Mouse (Mus musculus) T-helper 2 cell (primary cell): ENCODE results near the gene Trim43a.
"Not testable (repeated sequence)": the region's sequence is repeated elsewhere in the genome, so short reads cannot be mapped to it uniquely, and the experiment has no call there.

Source experiments
- in situ Hi-C: fragments of 300-600 bp; cut with MboI, MseI; formaldehyde crosslinking; loops from one replicate; pipeline ENCODE4 v1.15.1; 2025; ENCODE audit warnings: high pct_unique_total_duplicates

The Trim43a gene

DNA sequence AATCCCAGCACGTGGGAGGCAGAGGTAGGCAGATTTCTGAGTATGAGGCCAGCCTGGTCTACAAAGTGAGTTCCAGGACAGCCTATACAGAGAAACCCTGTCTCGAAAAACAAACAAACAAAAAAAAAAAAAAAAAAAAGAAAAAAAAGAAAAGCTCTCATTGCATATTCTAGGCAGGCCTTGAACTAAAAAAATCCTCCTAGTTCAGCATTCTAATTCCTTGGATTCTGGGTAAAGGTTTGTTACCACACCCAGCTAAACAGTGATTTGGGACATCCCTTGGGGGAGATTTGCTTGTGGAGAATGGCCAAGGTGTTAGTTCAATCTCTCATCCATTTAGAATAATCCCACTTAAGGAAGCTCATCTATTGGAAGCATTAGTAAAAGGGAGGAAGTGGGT lies at the start of gene Trim43a:
Trim43a (plus strand) TSS at position 301 of the 400 bp plus-strand sequence.
- in situ Hi-C loops: not testable (repeated sequence)

DNA sequence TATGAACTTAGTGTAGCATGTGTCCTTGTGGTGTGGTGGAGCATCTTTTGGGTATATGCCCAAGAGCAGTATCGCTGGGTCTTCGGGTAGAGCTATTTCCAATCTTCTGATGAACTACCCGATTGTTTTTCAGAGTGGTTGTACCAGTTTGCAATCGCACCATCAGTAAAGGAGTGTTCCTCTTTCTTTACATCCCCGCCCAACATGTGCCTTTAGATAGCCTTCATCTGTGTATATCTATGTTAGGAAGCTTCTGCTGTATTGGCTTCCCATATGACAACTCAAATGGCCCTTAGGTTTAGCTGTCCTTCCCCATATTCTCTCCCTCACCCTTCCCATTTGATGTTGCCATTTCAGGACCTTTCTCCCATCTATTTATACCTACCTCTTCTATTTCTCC lies 46.6 kb upstream of the Trim43a start:
- in situ Hi-C loops: loop anchor here (25.0 kb wide), 2 partner anchors 297 to 797 kb away; partner anchors contain the start of gene Tbx18

DNA sequence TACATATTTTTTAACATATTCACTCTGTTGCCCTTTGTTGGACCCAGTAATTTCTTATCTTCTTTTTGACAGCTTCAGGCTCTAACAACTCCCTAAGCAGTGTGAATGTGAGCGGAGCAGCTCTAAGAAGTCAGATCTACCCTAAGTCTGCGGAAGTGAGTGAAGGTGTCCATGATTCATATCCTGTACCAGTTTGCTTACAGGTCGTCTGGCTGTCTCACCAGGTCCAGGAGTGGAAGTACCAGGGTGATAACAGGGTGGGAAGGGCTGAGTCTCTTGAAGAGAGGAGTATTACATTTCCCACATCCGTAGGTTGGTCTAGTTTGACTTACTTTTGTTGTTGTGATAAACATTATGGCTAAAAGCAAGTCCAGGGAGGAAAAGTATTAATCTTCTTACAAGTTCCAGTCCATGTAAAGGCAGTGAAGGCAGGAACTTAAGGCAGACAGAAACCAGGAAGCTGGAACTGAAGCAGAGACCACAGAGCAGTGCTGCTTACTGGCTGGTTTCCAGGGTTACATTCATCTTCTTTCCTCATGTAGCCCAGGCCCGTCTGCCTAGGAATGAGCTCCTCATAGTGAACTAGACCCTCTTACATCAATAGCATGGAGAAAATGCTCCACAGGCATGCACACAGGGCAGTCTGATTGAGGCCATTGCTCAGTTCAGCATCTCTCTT lies 41.0 kb upstream of the Trim43a start:
- in situ Hi-C loops: loop anchor here (10.0 to 25.0 kb wide), 3 partner anchors 205 to 802 kb away; partner anchors contain the start of gene Tbx18

DNA sequence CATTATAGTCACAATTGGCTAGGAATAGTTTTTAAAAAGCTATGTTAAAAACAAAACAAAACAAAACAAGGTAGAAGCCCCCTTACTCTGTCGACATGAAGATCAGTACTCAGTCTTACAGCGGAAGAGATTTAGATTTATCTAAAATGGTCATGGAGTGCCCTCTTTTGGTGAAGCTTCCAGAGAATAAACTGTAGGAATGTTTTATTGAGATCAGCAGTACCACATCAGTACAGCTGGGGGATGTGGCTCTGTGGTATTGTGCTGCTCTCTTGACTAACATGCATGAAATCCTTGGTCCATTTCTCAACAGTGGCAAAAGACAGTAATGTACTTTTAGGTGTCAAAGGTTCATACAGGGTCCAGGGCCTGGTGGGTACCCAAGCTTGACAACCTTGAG lies 37.9 kb upstream of the Trim43a start:
- in situ Hi-C loops: loop anchor here (10.0 to 25.0 kb wide), 3 partner anchors 202 to 806 kb away; partner anchors contain the start of gene Tbx18

DNA sequence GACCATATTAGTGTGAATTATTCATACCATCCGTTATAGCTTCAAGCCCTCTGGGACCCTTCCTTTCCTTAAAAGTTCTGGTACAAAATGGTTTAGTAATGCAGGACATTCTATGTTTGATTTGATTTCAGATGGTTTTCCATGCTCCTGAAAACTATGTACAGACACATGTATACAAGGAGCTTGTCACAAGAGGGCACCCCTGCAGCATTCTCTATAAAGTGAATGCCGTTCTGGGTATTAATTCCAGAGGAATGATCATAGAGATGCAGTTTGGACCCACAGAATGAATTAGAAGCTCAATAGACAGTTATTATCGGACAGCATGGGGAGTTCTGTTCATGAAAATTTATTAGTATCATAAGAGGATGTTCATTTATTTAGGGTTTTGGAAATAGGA lies 35.2 kb upstream of the Trim43a start:
- in situ Hi-C loops: loop anchor here (10.0 to 25.0 kb wide), 3 partner anchors 199 to 808 kb away; partner anchors contain the start of gene Tbx18

DNA sequence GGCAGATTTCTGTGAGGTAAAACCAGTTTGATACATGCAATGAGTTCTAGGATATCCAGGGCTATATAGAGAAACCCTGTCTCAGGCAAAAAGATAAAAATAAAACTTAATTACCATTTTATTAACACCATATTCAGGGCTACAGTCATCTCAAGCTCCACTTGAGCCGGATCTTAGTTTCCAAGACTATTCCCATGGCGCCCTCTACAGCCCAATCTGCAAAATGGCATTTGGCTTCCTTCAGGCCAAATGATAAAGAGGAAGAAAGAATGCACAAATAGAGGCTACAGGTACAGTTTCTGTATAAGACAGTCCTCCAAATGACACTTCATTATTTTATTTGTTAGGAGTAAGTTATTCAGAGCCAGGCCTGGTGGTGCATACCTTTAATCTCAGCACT lies 34.5 kb upstream of the Trim43a start:
- in situ Hi-C loops: loop anchor here (10.0 to 25.0 kb wide), 3 partner anchors 199 to 809 kb away; partner anchors contain the start of gene Tbx18

DNA sequence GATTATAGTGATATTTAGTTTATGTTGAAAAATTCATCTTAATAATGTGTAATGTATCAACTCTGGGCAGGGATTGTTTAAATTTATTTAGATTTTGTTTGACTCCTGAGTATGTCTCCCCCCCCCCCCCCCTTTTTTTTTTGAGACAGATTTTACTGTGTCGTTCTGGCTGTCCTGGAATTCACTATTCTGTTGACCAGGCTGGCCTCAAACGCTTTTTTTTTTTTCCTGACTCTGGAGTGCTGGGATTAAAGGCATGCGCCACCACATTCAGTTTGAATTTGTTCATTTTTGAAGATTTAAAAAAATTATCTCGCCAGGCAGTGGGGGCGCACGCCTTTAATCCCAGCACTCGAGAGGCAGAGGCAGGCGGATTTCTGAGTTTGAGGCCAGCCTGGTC lies 34.0 kb upstream of the Trim43a start:
- in situ Hi-C loops: loop anchor here (10.0 to 25.0 kb wide), 3 partner anchors 198 to 809 kb away; partner anchors contain the start of gene Tbx18

DNA sequence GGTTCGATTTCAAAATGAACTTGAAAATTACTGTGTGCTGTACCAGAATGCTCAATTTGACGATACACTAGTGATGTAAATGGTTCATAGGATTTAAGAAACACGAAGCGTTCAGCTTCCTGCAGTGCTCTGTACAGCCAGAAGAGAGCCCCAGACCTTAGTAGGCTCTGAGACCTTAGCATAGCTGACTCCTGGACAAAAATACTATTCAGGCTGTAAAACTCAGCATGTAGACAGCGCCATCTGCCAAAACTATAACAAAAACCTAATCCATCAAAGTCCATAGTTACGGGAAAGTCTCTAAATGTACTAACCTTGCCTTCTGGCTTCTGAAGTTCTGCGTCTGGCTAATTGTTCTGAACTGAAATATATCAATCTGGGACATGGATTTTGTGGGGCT lies 33.4 kb upstream of the Trim43a start:
- in situ Hi-C loops: loop anchor here (10.0 to 25.0 kb wide), 3 partner anchors 198 to 810 kb away; partner anchors contain the start of gene Tbx18

DNA sequence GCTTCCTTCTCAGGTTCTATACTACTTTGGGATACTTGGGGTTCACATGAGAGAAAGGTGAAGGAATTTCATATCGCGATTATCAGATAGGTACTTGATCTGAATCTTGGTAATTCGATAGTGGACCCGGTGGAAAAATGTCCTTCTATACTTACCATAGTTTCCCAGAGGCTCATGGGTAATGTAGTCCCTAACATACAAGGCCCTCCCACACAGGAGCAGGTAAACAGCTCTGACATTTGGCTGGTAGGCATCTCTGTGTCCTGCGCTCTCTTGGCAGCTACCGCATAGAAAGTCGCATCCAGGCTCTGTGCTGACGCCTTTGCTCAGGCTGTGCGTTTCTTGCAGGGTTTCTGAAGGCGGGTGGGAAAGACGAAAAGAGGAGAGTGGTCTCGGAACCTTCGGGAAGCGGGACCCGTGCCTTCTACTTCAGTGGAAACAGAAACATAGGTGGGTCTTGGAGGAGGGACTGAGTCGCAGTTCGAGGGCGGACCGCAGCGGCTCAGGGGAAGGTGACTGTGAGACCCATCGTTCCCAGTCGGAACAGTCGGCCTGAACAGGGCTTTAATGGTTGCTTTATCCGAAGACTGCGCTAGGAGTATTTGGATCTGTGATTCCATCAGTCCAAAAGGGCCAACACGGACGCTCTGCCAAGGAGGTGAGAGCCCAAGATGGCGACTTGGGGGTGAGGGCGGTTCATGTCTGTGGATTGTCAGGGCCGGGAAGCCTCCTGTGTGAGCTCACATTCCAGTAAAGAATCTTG lies 32.7 kb upstream of the Trim43a start, which contains the start of gene Zfp949:
Zfp949 (plus strand) TSS at position 170 of the 763 bp plus-strand sequence.
- in situ Hi-C loops: loop anchor here (10.0 to 25.0 kb wide), 3 partner anchors 197 to 811 kb away; partner anchors contain the start of gene Tbx18

DNA sequence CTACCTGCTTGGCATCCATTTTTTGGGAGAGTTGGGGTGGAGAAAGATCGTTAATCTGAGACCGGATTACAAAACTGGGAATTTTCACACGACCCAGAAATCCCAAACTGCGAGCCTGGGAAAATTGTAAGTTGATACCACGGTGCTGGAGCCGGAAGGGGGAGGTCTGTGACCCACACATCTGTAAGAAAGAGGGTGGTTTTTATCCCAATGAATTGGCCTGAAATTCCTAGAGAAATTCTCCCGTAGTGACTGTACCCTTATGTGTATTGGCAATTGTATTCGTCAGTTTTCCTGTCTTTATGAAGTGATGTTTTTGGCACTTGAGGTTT lies 32.1 kb upstream of the Trim43a start:
- in situ Hi-C loops: loop anchor here (10.0 to 25.0 kb wide), 3 partner anchors 196 to 811 kb away; partner anchors contain the start of gene Tbx18

DNA sequence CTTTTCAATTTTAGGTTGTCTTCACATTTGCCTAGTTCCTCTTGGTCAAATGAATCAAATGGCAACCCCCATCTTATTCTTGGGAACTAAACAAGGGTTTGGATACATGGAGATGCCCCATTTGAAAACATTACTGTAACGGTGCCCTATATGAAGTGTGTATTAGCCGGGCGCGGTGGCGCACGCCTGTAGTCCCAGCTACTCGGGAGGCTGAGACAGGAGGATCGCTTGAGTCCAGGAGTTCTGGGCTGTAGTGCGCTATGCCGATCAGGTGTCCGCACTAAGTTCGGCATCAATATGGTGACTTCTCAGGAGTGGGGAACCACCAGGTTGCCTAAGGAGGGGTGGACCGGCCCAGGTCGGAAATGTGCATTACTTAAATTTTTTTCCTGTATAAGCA lies 27.6 kb upstream of the Trim43a start:
- in situ Hi-C loops: no loop called here

DNA sequence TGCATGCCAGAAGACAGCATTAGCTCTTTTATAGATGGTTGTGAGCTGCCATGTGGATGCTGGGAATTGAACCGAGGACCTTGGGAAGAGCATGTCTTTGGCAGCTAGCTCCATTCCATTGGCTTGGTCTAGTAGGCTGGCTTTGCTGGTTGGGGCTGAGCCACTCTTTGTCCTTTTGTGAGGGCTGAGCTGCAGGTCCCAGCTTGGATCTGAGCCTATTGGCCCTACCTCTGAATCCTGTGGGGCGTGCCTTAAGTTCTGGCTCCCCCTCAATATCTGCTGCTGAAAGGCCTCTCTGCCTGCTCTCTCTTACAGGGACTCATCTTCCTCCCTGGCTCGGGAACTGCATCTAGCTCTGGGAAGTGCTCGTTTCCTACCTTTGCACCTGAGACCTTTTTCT lies 22.5 kb upstream of the Trim43a start:
- in situ Hi-C loops: no loop called here

DNA sequence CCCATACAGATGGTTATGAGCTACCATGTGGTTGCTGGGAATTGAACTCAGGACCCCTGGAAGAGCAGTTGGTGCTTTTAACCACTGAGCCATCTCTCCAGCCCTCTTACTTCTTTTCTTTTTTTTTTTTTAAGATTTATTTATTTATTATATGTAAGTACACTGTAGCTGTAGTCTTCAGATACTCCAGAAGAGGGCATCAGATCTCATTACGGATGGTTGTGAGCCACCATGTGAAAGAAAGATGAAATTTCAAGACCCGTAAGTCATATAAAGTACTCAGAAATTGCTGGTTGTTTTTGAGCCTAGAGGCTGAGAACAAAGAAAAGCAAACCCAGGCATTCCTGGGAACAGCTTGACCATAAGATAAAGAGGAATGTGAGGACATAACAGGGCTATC lies 19.2 kb upstream of the Trim43a start:
- in situ Hi-C loops: not testable (repeated sequence)

DNA sequence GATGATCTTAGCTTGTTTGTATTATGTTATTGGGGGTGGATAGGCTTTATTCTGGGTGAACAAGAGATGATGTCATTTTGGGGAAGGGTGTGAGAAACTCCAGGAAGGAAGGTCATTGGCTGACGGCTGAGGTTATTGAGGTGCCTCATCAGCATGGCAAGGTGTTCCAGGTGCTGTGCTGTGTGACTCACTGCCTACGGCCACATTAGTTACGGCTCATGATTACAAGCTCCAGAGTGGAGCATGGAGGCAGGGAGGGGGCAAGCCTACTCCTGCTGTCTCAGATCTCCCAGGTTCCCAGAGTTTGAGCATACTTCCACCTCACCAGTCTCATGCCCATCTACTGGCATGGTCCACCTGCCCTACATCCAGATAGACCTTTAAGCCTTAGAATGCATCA lies 10.2 kb upstream of the Trim43a start:
- in situ Hi-C loops: not testable (repeated sequence)

DNA sequence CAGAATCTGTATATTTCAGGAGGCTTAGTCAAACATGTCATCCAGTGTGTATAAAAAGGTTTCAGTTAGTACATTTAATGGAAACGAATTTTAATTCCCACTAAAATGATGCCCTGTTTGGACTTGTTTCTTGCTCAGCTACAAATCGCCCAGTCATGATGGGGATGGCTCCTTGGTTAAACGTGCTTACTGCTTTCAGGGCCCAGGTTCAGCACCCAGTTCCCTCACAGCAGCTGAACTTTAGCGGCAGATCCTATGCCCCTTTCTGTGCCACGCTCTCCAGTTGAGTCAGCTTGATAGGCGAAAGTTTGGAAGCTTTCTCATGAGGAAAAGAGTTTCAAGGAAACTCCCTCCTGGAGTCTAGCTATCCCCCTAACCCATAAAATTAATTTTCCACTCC lies 13.0 kb downstream of the Trim43a start:
- in situ Hi-C loops: loop anchor here (5.0 kb wide), 1 partner anchor 259 kb away; no protein-coding TSS in a partner anchor

DNA sequence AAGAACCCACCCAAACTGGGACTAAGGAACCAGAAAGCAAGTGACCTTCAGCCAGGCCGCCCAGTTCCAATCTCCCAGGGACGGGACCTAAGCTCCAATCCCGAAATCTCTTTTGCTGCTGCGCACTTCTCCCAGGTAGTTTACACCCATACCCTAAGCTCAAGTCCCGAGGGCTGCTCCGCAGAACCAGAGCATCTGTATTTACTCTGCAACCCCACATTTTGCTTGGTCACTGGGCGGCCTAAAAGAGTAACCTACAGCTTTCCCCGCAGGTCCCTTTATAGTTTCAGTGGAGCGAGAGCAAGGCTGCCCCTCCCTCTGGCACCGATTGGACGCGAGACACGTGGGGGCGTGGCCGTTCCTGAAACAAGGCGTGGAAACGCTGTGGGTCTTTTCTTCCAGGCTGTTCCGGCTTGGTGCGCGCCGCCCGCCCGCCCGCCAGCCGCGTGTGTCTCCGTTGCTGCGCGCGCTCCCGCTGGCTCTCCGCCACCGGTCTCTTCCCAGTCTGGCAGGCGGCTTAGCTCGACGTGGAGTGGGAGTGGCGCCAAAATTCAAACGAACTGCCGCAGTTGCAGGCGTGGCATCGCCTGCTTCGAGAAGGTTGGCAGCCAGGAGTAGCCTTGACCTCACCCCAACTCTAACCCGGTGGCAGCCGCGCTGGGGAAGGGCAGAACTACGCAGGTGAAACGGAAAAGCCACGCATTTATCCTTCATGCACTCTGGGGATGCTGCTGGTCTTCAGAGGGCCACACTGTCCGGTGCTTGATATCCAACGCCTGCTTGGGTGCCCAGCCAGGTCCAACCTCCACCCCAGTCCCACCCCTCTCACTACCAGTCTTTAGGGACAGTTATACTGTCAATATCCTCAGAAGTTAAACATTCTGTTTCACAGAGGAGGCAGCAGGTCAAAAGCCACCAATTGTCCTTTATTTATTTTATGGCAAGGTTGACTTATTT lies 18.8 kb downstream of the Trim43a start:
- in situ Hi-C loops: not testable (repeated sequence)

DNA sequence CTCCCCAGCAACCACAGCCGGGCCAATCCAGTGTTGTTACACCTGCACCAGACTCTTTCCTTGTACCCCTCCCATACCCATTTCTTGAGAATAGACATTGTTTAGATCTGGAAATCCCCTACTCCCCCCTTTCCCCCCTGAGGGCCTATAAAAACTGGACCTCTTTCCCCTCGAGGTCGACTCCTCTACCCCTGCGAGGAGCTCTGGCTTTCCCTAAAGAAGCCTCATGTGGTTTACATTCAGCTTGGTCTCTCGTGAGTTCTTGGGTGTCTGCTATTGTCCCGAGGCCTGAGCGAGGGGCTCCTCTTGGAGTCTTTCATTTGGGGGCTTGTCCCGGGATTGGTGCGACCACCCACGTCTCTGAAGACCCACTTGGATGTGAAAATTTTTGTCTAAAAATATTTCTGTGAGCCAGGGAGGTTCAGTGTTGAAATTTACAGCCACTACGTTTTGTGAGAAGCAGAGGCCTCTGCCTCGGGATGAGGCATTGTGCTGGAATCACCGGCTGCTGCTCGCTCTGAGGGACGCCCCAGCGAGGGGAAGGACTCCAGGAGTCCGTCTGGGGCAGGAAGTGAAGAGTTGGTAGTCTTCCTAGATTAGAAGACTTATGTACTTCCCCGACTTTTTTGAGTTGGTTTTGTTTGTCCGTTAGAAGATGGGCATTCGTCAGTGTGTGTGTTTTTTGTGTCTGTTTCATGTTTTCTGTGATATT lies 45.3 kb downstream of the Trim43a start:
- in situ Hi-C loops: loop anchor here (5.0 kb wide), 1 partner anchor 406 kb away; no protein-coding TSS in a partner anchor

DNA sequence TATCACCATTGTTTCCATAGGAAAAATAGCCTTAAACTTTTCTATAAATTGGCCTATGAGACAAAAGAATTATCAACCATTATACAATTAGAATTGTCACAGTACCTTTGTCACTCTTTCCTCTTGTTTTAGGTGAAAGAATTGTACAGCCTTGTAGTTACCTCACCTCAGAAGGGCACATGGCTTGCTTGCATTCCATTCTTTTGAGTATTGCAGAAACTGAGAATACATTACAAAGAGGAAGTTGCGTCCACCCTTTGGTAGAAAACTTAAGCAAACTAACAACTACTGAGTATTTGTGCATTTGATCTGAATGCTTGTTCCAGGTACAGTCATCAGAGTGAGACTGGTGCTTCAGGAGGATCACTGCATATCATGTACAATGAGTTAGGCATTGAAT lies 57.4 kb downstream of the Trim43a start:
- in situ Hi-C loops: not testable (repeated sequence)
